ENCODE assay signal across 9 mouse cellular contexts in genomic region chr6:116628095-116628494, GRCm38 (mm10). TPM values are rescaled to one million over a fixed set of nuclear protein-coding genes. Genes with fewer than 3 reads are reported as not detected.
A peak's percentile ranks its signal among the peaks of the same experiment; 100 is the strongest.
DNase-seq lines count a peak whose midpoint lies in the region; ATAC-seq and TF ChIP-seq lines count a peak whose summit lies in the region.
"Had no signal": no experiment of that assay in that cellular context is flagged by ENCODE, and none has a peak within 500 bp of the region (broad histone marks: within the 10 kb centered on the region; RNA-seq: fewer than 3 reads in every experiment).

No protein-coding gene starts in this region.

- peak overlapping the region; percentile 88 for H3K27ac ChIP-seq in gastrocnemius, adult 2 months
- peak overlapping the region; percentile 7; the same call in 1 of the 2 replicates for H3K27ac ChIP-seq in thymus, adult 2 months (ENCODE audit: control insufficient read depth, insufficient read depth, low read length)
- H3K27ac ChIP-seq in liver, embryonic 14.5 days: no peak overlapping the region

- TF ChIP-seq EP300 in liver, embryonic 14.5 days (IDR thresholded peaks at IDR 0.05; ENCODE audit: low read depth): no peak

- no peaks in the 10 kb centered on the region for H3K27me3 ChIP-seq in thymus, adult 2 months (ENCODE audit: control insufficient read depth, insufficient read depth, low read length)
- H3K27me3 ChIP-seq in liver, embryonic 14.5 days (ENCODE audit: control insufficient read depth, insufficient read depth, low read length): no peaks in the 10 kb centered on the region

- no peak for TF ChIP-seq POLR2A in thymus, adult 2 months (IDR thresholded peaks at IDR 0.05; ENCODE audit: control insufficient read depth, extremely low read depth, insufficient read depth, low read length, poor library complexity)

- H3K36me3 ChIP-seq in thymus, adult 2 months (ENCODE audit: control insufficient read depth, insufficient read depth, low read length): peaks cover 3% of the 10 kb centered on the region; the same call in 1 of the 2 replicates
- no peaks in the 10 kb centered on the region for H3K36me3 ChIP-seq in liver, embryonic 14.5 days (replicated peaks; ENCODE audit: control insufficient read depth, insufficient read depth, low read depth)

- H3K4me1 ChIP-seq in thymus, adult 2 months (replicated peaks; ENCODE audit: control insufficient read depth, insufficient read depth, low read length): peaks cover 15% of the 10 kb centered on the region
- H3K4me1 ChIP-seq in liver, embryonic 14.5 days (replicated peaks; ENCODE audit: control insufficient read depth in 2 of 2, insufficient read depth in 2 of 2, low read length in 1 of 2): peaks cover 0 to 9% of the 10 kb centered on the region in 2 experiments; a peak in 2 of 4 replicates

- H3K9me3 ChIP-seq in liver, embryonic 14.5 days (ENCODE audit: control insufficient read depth, low read length): no peaks in the 10 kb centered on the region

- H3K9ac ChIP-seq in liver, embryonic 14.5 days (replicated peaks): peak overlapping the region; percentile 66

- WGBS in thymus, adult 2 months: 6% methylated on average over 9 of the region's 9 CpGs
- 12% methylated on average over 9 of the region's 9 CpGs for WGBS in liver, embryonic 14.5 days (ENCODE audit: insufficient replicate concordance)

- no peak for TF ChIP-seq CTCF in gastrocnemius, adult 2 months (IDR thresholded peaks at IDR 0.05)
- no peak for TF ChIP-seq CTCF in thymus, adult 2 months (IDR thresholded peaks at IDR 0.05; ENCODE audit: borderline replicate concordance, control insufficient read depth, extremely low read depth, insufficient read depth, low read length, poor library complexity)
- TF ChIP-seq CTCF in liver, embryonic 14.5 days (IDR thresholded peaks at IDR 0.05; ENCODE audit: low read depth): no peak

- peak overlapping the region; percentile 68 for H3K4me2 ChIP-seq in liver, embryonic 14.5 days (ENCODE audit: low read depth)

- ATAC-seq in liver, embryonic 14.5 days (ENCODE audit: insufficient read depth): no peak

- intact Hi-C loops in gastrocnemius, adult 2 months (cut with DNase I): no loop called here

- peak overlapping the region; percentile 93 for H3K4me3 ChIP-seq in gastrocnemius, adult 2 months
- H3K4me3 ChIP-seq in thymus, adult 2 months (ENCODE audit: control insufficient read depth, insufficient read depth, low read length): peak overlapping the region; percentile 96
- peak overlapping the region; percentile 68 to 69 for H3K4me3 ChIP-seq in liver, embryonic 14.5 days (ENCODE audit: insufficient read depth in 1 of 2, low read depth in 2 of 2, low read length in 2 of 2)

- no peak for DNase-seq in gastrocnemius, adult 2 months
- no peak for DNase-seq in gastrocnemius, postnatal 10 days
- no peak for DNase-seq in thymus, adult 2 months
- no peak for DNase-seq in thymus, adult 18-20 months
- DNase-seq in liver, embryonic 14.5 days (ENCODE audit: low read depth in 3 of 3, low spot score in 3 of 3): no peak
- no peak for DNase-seq in frontal cortex, postnatal 14 days (ENCODE audit: low spot score in 2 of 2)
- DNase-seq in frontal cortex, postnatal 10 days (ENCODE audit: low spot score in 2 of 2): no peak
- no peak for DNase-seq in spleen, adult 12 weeks (ENCODE audit: low spot score)

RNA-seq across cellular contexts. Expression of gene Zfp422, which starts 0.7 kb away (rescaled TPM):
- 1 to 10 TPM; 7.7 to 7.9 TPM for total RNA-seq in gastrocnemius, adult 2 months (2021)
- 10 to 100 TPM; 19.5 to 19.8 TPM for total RNA-seq in gastrocnemius, postnatal 10 days (2021)
- 42.6 and 50.1 TPM in 2 replicates for polyA plus RNA-seq in thymus, adult 2 months (2012; rRNA removed)
- 9.0 and 10.9 TPM in 2 replicates for polyA plus RNA-seq in liver, embryonic 14.5 days (2012; rRNA removed)
- 21.2 TPM in 2 replicates for polyA plus RNA-seq in liver, embryonic 14.5 days (2014; fragmentation: Nextera tagmentation; extraction: Ambion mirVana)

RNA-seq across cellular contexts. Expression of gene Depp1, which starts 22.3 kb away (rescaled TPM):
- 10 to 100 TPM in 1 of 2 experiments, 1 to 10 TPM in 1; 6.2 to 24.0 TPM for total RNA-seq in gastrocnemius, adult 2 months (2021)
- 10 to 100 TPM in 1 of 2 experiments, 1 to 10 TPM in 1; 6.2 to 28.1 TPM for total RNA-seq in gastrocnemius, postnatal 10 days (2021)
- polyA plus RNA-seq in thymus, adult 2 months (2012; rRNA removed): 5.9 and 6.5 TPM in 2 replicates
- polyA plus RNA-seq in liver, embryonic 14.5 days (2012; rRNA removed): 3.3 and 14.3 TPM in 2 replicates
- 6.3 and 9.4 TPM in 2 replicates for polyA plus RNA-seq in liver, embryonic 14.5 days (2014; fragmentation: Nextera tagmentation; extraction: Ambion mirVana)

RNA-seq across cellular contexts. Expression of gene Olfr215, which starts 44.1 kb away (rescaled TPM):
- not detected for total RNA-seq in gastrocnemius, adult 2 months (2021)
- not detected for total RNA-seq in gastrocnemius, postnatal 10 days (2021)
- not detected in 2 replicates for polyA plus RNA-seq in thymus, adult 2 months (2012; rRNA removed)
- not detected in 2 replicates for polyA plus RNA-seq in liver, embryonic 14.5 days (2012; rRNA removed)
- not detected in 2 replicates for polyA plus RNA-seq in liver, embryonic 14.5 days (2014; fragmentation: Nextera tagmentation; extraction: Ambion mirVana)
- total RNA-seq: layer of hippocampus, adult 8-10 months had no signal

RNA-seq across cellular contexts. Expression of gene Rassf4, which starts 45.7 kb away (rescaled TPM):
- total RNA-seq in gastrocnemius, adult 2 months (2021): 1 to 10 TPM; 1.7 to 2.3 TPM
- total RNA-seq in gastrocnemius, postnatal 10 days (2021): 10 to 100 TPM in 1 of 2 experiments, 1 to 10 TPM in 1; 8.0 to 10.5 TPM
- 10.5 and 14.2 TPM in 2 replicates for polyA plus RNA-seq in thymus, adult 2 months (2012; rRNA removed)
- 1.5 and 1.9 TPM in 2 replicates for polyA plus RNA-seq in liver, embryonic 14.5 days (2012; rRNA removed)
- polyA plus RNA-seq in liver, embryonic 14.5 days (2014; fragmentation: Nextera tagmentation; extraction: Ambion mirVana): 5.7 and 6.7 TPM in 2 replicates
